Mouse (Mus musculus) liver, embryonic 12.5 days (tissue): ENCODE data around the gene Hnrnpdl. TPM values are rescaled to one million over a fixed set of nuclear protein-coding genes. Genes with fewer than 3 reads are reported as not detected.
A peak's percentile ranks its signal among the peaks of the same experiment; 100 is the strongest.

ENCODE experiments used
- ATAC-seq: fragments of 200-750 bp; cut with Nextera tagmentation; 2 replicates; pipeline ENCODE4 v1.8.0; 2017; ENCODE audit warnings: moderate number of reproducible peaks, mild to moderate bottlenecking, moderate library complexity
- H3K27ac ChIP-seq: fragments of 300-500 bp; sonication (generic); 2 replicates; pipeline ENCODE4 v1.5.1; 2016; ENCODE audit warnings: mild to moderate bottlenecking
- H3K27me3 ChIP-seq: fragments of 300-500 bp; sonication (generic); replicated peaks from 2 replicates; pipeline ENCODE4 v1.6.1; 2016; ENCODE audit warnings: mild to moderate bottlenecking, moderate library complexity
- H3K36me3 ChIP-seq: fragments of 300-500 bp; sonication (generic); 2 replicates; pipeline ENCODE4 v1.6.1; 2016; ENCODE audit warnings: mild to moderate bottlenecking, moderate library complexity
- H3K4me1 ChIP-seq: fragments of 300-500 bp; sonication (generic); 2 replicates; pipeline ENCODE4 v1.6.1; 2016
- H3K4me2 ChIP-seq: fragments of 300-500 bp; sonication (generic); 2 replicates; pipeline ENCODE4 v1.6.1; 2016; ENCODE audit warnings: mild to moderate bottlenecking, moderate library complexity
- H3K4me3 ChIP-seq: fragments of 300-500 bp; sonication (generic); 2 replicates; pipeline ENCODE4 v1.5.1; 2016; ENCODE audit warnings: mild to moderate bottlenecking, moderate library complexity
- H3K9ac ChIP-seq: fragments of 300-500 bp; sonication (generic); 2 replicates; pipeline ENCODE4 v1.6.1; 2016; ENCODE audit warnings: mild to moderate bottlenecking, moderate library complexity
- H3K9me3 ChIP-seq: fragments of 300-500 bp; sonication (generic); replicated peaks from 2 replicates; pipeline ENCODE4 v1.6.1; 2016; ENCODE audit warnings: mild to moderate bottlenecking, moderate library complexity
- WGBS: fragments of 180-500 bp; shearing (Covaris S2); methylation state at CpG from one replicate; pipeline ENCODE4 v1.1.7; 2016; ENCODE audit not compliant: insufficient replicate concordance; 5-methylcytosine and 5-hydroxymethylcytosine counted together
- polyA plus RNA-seq: library from polyadenylated mRNA; unstranded; fragments of >200 nt; fragmentation: Nextera tagmentation; extraction: Ambion mirVana; gene quantifications from 2 replicates; pipeline ENCODE4 v1.2.1, GENCODE M21; 2016

Hnrnpdl gene
- polyA plus RNA-seq, 1 experiment from 2014 or later = 88.2 TPM

GRCm38 (mm10) chr5:99994680-99995079, 44.8 kb downstream of the Hnrnpdl start:
- 87% methylated on average over 3 of the region's 3 CpGs for WGBS
- Histone ChIP-seq H3K9me3 (no peaks in the 10 kb centered on the region), H3K27ac (no peak overlapping the region), H3K4me3 (no peak overlapping the region), H3K4me2 (no peak overlapping the region), H3K36me3 (no peaks in the 10 kb centered on the region), H3K9ac (no peak overlapping the region), H3K27me3 (no peaks in the 10 kb centered on the region; the same call in 1 of the 2 replicates), H3K4me1 (no peaks in the 10 kb centered on the region)
- no peak for ATAC-seq

GRCm38 (mm10) chr5:99994166-99994565, 45.3 kb downstream of the Hnrnpdl start:
- Histone ChIP-seq H3K27me3 (no peaks in the 10 kb centered on the region; the same call in 1 of the 2 replicates), H3K4me1 (no peaks in the 10 kb centered on the region), H3K9ac (no peak overlapping the region), H3K9me3 (no peaks in the 10 kb centered on the region), H3K4me2 (no peak overlapping the region), H3K27ac (no peak overlapping the region), H3K36me3 (no peaks in the 10 kb centered on the region), H3K4me3 (no peak overlapping the region)
- ATAC-seq = peak; percentile 47; the same call in 1 of the 2 replicates
- 65% methylated on average over 3 of the region's 3 CpGs for WGBS

Other genes starting within 250 kb of the Hnrnpdl start
- not detected in 2 replicates for gene Vamp9, start 133.4 kb downstream of the Hnrnpdl start, polyA plus RNA-seq
- gene Hnrnpd, start 60.7 kb downstream of the Hnrnpdl start, polyA plus RNA-seq = 245 and 254 TPM in 2 replicates
- gene 4930524J08Rik, start 60.6 kb downstream of the Hnrnpdl start, polyA plus RNA-seq = 0.71 and 2.0 TPM in 2 replicates
- 30.7 and 33.8 TPM in 2 replicates for gene Enoph1, start 321 bp upstream of the Hnrnpdl start, polyA plus RNA-seq
- 1.0 and 1.5 TPM in 2 replicates for gene Tmem150c, start 120.1 kb upstream of the Hnrnpdl start, polyA plus RNA-seq